In the genomic region with DNA sequence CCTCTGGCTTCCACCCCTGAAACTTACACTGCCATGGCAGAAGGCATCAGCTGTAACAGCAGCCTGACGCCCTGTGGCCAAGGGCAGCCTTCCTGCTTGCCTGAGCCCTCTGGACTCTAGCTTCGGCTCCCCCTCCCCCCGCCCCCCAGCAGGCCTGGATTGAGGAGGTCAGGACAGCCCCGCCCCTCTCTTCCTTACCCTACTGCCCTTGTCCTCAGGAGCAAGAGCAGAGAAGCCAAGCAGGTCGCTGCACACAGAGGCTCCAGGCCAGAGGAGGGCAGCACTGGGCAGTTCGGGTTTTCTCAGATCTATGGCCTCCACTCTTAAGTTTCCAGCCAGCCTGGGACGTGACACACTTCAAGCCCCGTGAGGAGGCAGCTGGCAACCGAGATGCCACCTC, we compare ENCODE assay signal across 11 mouse cellular contexts.
A peak's percentile ranks its signal among the peaks of the same experiment; 100 is the strongest.
DNase-seq lines count a peak whose midpoint lies in the region; ATAC-seq and TF ChIP-seq lines count a peak whose summit lies in the region.
"Had no signal": no experiment of that assay in that cellular context is flagged by ENCODE, and none has a peak within 500 bp of the region (broad histone marks: within the 10 kb centered on the region; RNA-seq: fewer than 3 reads in every experiment).

No protein-coding gene starts in this region.

- TF ChIP-seq EP300 in heart, postnatal 0 days (IDR thresholded peaks at IDR 0.05; ENCODE audit: low read depth), result no peak

- H3K27ac ChIP-seq in heart, postnatal 0 days (ENCODE audit: low read depth), result no peak overlapping the region
- H3K27ac ChIP-seq in testis, adult 2 months (ENCODE audit: control insufficient read depth, insufficient read depth, low read depth, low read length), result no peak overlapping the region
- H3K27ac ChIP-seq in kidney, embryonic 16.5 days (ENCODE audit: low read length), result no peak overlapping the region
- H3K27ac ChIP-seq: embryonic facial prominence, embryonic 13.5 days; macrophage; stomach, embryonic 15.5 days had no signal

- peak; percentile 34; the same call in 1 of the 2 replicates for ATAC-seq in heart, postnatal 0 days (ENCODE audit: insufficient read depth, low read depth)
- peak; percentile 82 for ATAC-seq in kidney, embryonic 16.5 days (ENCODE audit: low FRiP score, low TSS enrichment)
- no peak for ATAC-seq in activated CD4-positive, CD25-positive, alpha-beta regulatory T cell, adult 4 months

- H3K4me2 ChIP-seq in heart, postnatal 0 days (ENCODE audit: low read depth, low read length), result no peak overlapping the region
- no peak overlapping the region for H3K4me2 ChIP-seq in kidney, embryonic 16.5 days (replicated peaks; ENCODE audit: low read depth, low read length)
- H3K4me2 ChIP-seq: embryonic facial prominence, embryonic 13.5 days; stomach, embryonic 15.5 days had no signal

- intact Hi-C loops in heart, postnatal 10 days (cut with DNase I), result no loop called here

- no peak for DNase-seq in heart, postnatal 0 days (ENCODE audit: low spot score)
- no peak for DNase-seq in heart, postnatal 10 days
- DNase-seq in testis, postnatal 14 days (ENCODE audit: low spot score), result no peak
- no peak for DNase-seq in adipocyte (ENCODE audit: low spot score)
- DNase-seq in adrenal gland, adult 8-10 months, result no peak

- H3K27me3 ChIP-seq in heart, postnatal 0 days (ENCODE audit: control insufficient read depth, insufficient read depth, low read length), result no peaks in the 10 kb centered on the region
- H3K27me3 ChIP-seq in testis, adult 2 months (ENCODE audit: control insufficient read depth, insufficient read depth, low read length), result no peaks in the 10 kb centered on the region
- H3K27me3 ChIP-seq in kidney, embryonic 16.5 days (ENCODE audit: insufficient read depth, low read length), result no peaks in the 10 kb centered on the region
- H3K27me3 ChIP-seq: embryonic facial prominence, embryonic 13.5 days; stomach, embryonic 15.5 days had no signal

- no peaks in the 10 kb centered on the region for H3K4me1 ChIP-seq in heart, postnatal 0 days (ENCODE audit: control insufficient read depth, insufficient read depth)
- no peaks in the 10 kb centered on the region for H3K4me1 ChIP-seq in testis, adult 2 months (ENCODE audit: control insufficient read depth, insufficient read depth, low read length)
- H3K4me1 ChIP-seq in kidney, embryonic 16.5 days (ENCODE audit: insufficient read depth, low read length), result no peaks in the 10 kb centered on the region
- H3K4me1 ChIP-seq: embryonic facial prominence, embryonic 13.5 days; stomach, embryonic 15.5 days had no signal

- TF ChIP-seq CTCF in heart, postnatal 0 days (IDR thresholded peaks at IDR 0.05; ENCODE audit: low read depth), result peak; percentile 26; the same call in 1 of the 2 replicates
- peak; percentile 18; the same call in 1 of the 2 replicates for TF ChIP-seq CTCF in testis, adult 2 months (IDR thresholded peaks at IDR 0.05; ENCODE audit: control insufficient read depth, insufficient read depth, insufficient replicate concordance, low read depth, low read length)

- WGBS in heart, postnatal 0 days, result 16% methylated on average over 9 of the region's 9 CpGs
- WGBS in kidney, embryonic 16.5 days, result 15% methylated on average over 9 of the region's 9 CpGs

- no peak overlapping the region for H3K4me3 ChIP-seq in heart, postnatal 0 days (ENCODE audit: low read depth, low read length)
- no peak overlapping the region for H3K4me3 ChIP-seq in testis, adult 2 months (ENCODE audit: control insufficient read depth, low read depth, low read length)
- no peak overlapping the region for H3K4me3 ChIP-seq in kidney, embryonic 16.5 days (ENCODE audit: low read length)
- H3K4me3 ChIP-seq: embryonic facial prominence, embryonic 13.5 days; stomach, embryonic 15.5 days had no signal

- no peak overlapping the region for H3K9ac ChIP-seq in heart, postnatal 0 days (replicated peaks; ENCODE audit: low read depth, low read length)
- H3K9ac ChIP-seq in kidney, embryonic 16.5 days (replicated peaks; ENCODE audit: low read length), result no peak overlapping the region
- H3K9ac ChIP-seq: embryonic facial prominence, embryonic 13.5 days; stomach, embryonic 15.5 days had no signal

- no peaks in the 10 kb centered on the region for H3K36me3 ChIP-seq in heart, postnatal 0 days (replicated peaks; ENCODE audit: control insufficient read depth, insufficient read depth, low read length)
- no peaks in the 10 kb centered on the region for H3K36me3 ChIP-seq in testis, adult 2 months (ENCODE audit: control insufficient read depth, insufficient read depth, low read length)
- peaks cover 4% of the 10 kb centered on the region; the same call in 1 of the 2 replicates for H3K36me3 ChIP-seq in kidney, embryonic 16.5 days (ENCODE audit: insufficient read depth, low read length)
- H3K36me3 ChIP-seq: stomach, embryonic 15.5 days had no signal

- TF ChIP-seq POLR2A in testis, adult 2 months (IDR thresholded peaks at IDR 0.05; ENCODE audit: control insufficient read depth, low read depth, low read length), result no peak

- no peaks in the 10 kb centered on the region for H3K9me3 ChIP-seq in heart, postnatal 0 days (replicated peaks; ENCODE audit: control insufficient read depth, low read length)
- H3K9me3 ChIP-seq in kidney, embryonic 16.5 days (ENCODE audit: low read length), result 0 out of 2 replicates have a peak, but pooled peaks cover 4% of the 10 kb centered on the region
- H3K9me3 ChIP-seq: stomach, embryonic 15.5 days had no signal
